Mouse (Mus musculus): ENCODE measurements around the gene Gas2. TPM values are rescaled to one million over a fixed set of nuclear protein-coding genes. Genes with fewer than 3 reads are reported as not detected.

The Gas2 gene
- total and polyA plus RNA-seq, 3 experiments = 2.3 to 4.3 (median 4.3) TPM

- Histone ChIP-seq H3K36me3 (ENCODE audit: control insufficient read depth, insufficient read depth, low read length) (no peaks in the 10 kb centered on the region; the same call in 1 of the 2 replicates), H3K4me1 (ENCODE audit: control insufficient read depth, insufficient read depth, low read length) (peaks cover 4% of the 10 kb centered on the region), H3K9ac (ENCODE audit: low read depth, low read length) (peak within 1 kb of the TSS; percentile 90), H3K4me3 (peak within 1 kb of the TSS; percentile 82), H3K79me2 (replicated peaks; ENCODE audit: control insufficient read depth, insufficient read depth, low read length) (no peaks in the 10 kb centered on the region), H3K27ac (peak within 1 kb of the TSS; percentile 95), H3K27me3 (ENCODE audit: control insufficient read depth, insufficient read depth, low read length) (no peaks in the 10 kb centered on the region)
- WGBS = under 1% methylated on average over 43 of the region's 43 CpGs
- intact Hi-C loops (cut with DNase I) = loop anchor here (2.0 to 5.0 kb wide), 3 partner anchors 17 to 110 kb away; no protein-coding TSS in a partner anchor
- TF ChIP-seq CTCF (IDR thresholded peaks at IDR 0.05) (peak; percentile 5; the same call in 1 of the 2 replicates), EP300 (IDR thresholded peaks at IDR 0.05; ENCODE audit: insufficient read depth, low read depth, low read length) (no peak), POLR2A (IDR thresholded peaks at IDR 0.05; ENCODE audit: insufficient read depth, low read depth, low read length) (peak; percentile 61)
- peak; percentile 98 to 100 for DNase-seq
Observed at GRCm38 (mm10) chr7:51862097-51862492, 280 bp downstream of the Gas2 start, which contains the start of gene Fancf. Fancf (minus strand) TSS chr7:51862267.

GRCm38 (mm10) chr7:51862842-51863241, 1.0 kb downstream of the Gas2 start:
- no peak for TF ChIP-seq POLR2A (IDR thresholded peaks at IDR 0.05; ENCODE audit: insufficient read depth, low read depth, low read length)
- TF ChIP-seq EP300 (IDR thresholded peaks at IDR 0.05; ENCODE audit: insufficient read depth, low read depth, low read length) = no peak
- TF ChIP-seq CTCF (IDR thresholded peaks at IDR 0.05) = no peak
- 52% methylated on average over 3 of the region's 3 CpGs for WGBS
- no peak overlapping the region for H3K9ac ChIP-seq (ENCODE audit: low read depth, low read length)
- H3K4me3 ChIP-seq = peak overlapping the region; percentile 82; the same call in 1 of the 2 replicates
- intact Hi-C loops (cut with DNase I) = loop anchor here (2.0 to 5.0 kb wide), 3 partner anchors 16 to 109 kb away; no protein-coding TSS in a partner anchor
- H3K36me3 ChIP-seq (ENCODE audit: control insufficient read depth, insufficient read depth, low read length) = no peaks in the 10 kb centered on the region; the same call in 1 of the 2 replicates
- no peak for DNase-seq
- H3K27me3 ChIP-seq (ENCODE audit: control insufficient read depth, insufficient read depth, low read length) = no peaks in the 10 kb centered on the region
- no peak overlapping the region for H3K27ac ChIP-seq
- H3K79me2 ChIP-seq (replicated peaks; ENCODE audit: control insufficient read depth, insufficient read depth, low read length) = no peaks in the 10 kb centered on the region
- H3K4me1 ChIP-seq (ENCODE audit: control insufficient read depth, insufficient read depth, low read length) = peaks cover 4% of the 10 kb centered on the region

GRCm38 (mm10) chr7:51865336-51865735, 3.5 kb downstream of the Gas2 start:
- DNase-seq = no peak
- H3K4me3 ChIP-seq = no peak overlapping the region
- H3K9ac ChIP-seq (ENCODE audit: low read depth, low read length) = no peak overlapping the region
- peaks cover 4% of the 10 kb centered on the region for H3K4me1 ChIP-seq (ENCODE audit: control insufficient read depth, insufficient read depth, low read length)
- intact Hi-C loops (cut with DNase I) = no loop called here
- WGBS = 63% methylated on average over 1 of the region's 1 CpGs
- H3K27me3 ChIP-seq (ENCODE audit: control insufficient read depth, insufficient read depth, low read length) = no peaks in the 10 kb centered on the region
- TF ChIP-seq CTCF (IDR thresholded peaks at IDR 0.05) = no peak
- no peaks in the 10 kb centered on the region for H3K36me3 ChIP-seq (ENCODE audit: control insufficient read depth, insufficient read depth, low read length)
- H3K79me2 ChIP-seq (replicated peaks; ENCODE audit: control insufficient read depth, insufficient read depth, low read length) = no peaks in the 10 kb centered on the region
- no peak overlapping the region for H3K27ac ChIP-seq

GRCm38 (mm10) chr7:51867983-51868382, 6.2 kb downstream of the Gas2 start:
- Histone ChIP-seq H3K27ac (no peak overlapping the region), H3K79me2 (replicated peaks; ENCODE audit: control insufficient read depth, insufficient read depth, low read length) (no peaks in the 10 kb centered on the region), H3K4me1 (ENCODE audit: control insufficient read depth, insufficient read depth, low read length) (no peaks in the 10 kb centered on the region), H3K9ac (ENCODE audit: low read depth, low read length) (no peak overlapping the region), H3K27me3 (ENCODE audit: control insufficient read depth, insufficient read depth, low read length) (no peaks in the 10 kb centered on the region), H3K36me3 (ENCODE audit: control insufficient read depth, insufficient read depth, low read length) (no peaks in the 10 kb centered on the region), H3K4me3 (no peak overlapping the region)
- no peak for DNase-seq
- TF ChIP-seq POLR2A (IDR thresholded peaks at IDR 0.05; ENCODE audit: insufficient read depth, low read depth, low read length) (no peak), EP300 (IDR thresholded peaks at IDR 0.05; ENCODE audit: insufficient read depth, low read depth, low read length) (no peak), CTCF (IDR thresholded peaks at IDR 0.05) (no peak)
- intact Hi-C loops (cut with DNase I) = no loop called here
- WGBS = 92% methylated on average over 1 of the region's 1 CpGs

- TF ChIP-seq CTCF (IDR thresholded peaks at IDR 0.05) = no peak
- no peak for TF ChIP-seq POLR2A (IDR thresholded peaks at IDR 0.05; ENCODE audit: insufficient read depth, low read depth, low read length)
- no peak for TF ChIP-seq EP300 (IDR thresholded peaks at IDR 0.05; ENCODE audit: insufficient read depth, low read depth, low read length)
- H3K27ac ChIP-seq = no peak overlapping the region
- H3K4me3 ChIP-seq = no peak overlapping the region
- H3K79me2 ChIP-seq (replicated peaks; ENCODE audit: control insufficient read depth, insufficient read depth, low read length) = no peaks in the 10 kb centered on the region
- H3K27me3 ChIP-seq (ENCODE audit: control insufficient read depth, insufficient read depth, low read length) = no peaks in the 10 kb centered on the region
- H3K36me3 ChIP-seq (ENCODE audit: control insufficient read depth, insufficient read depth, low read length) = no peaks in the 10 kb centered on the region
- H3K9ac ChIP-seq (ENCODE audit: low read depth, low read length) = no peak overlapping the region
- intact Hi-C loops (cut with DNase I) = no loop called here
- H3K4me1 ChIP-seq (ENCODE audit: control insufficient read depth, insufficient read depth, low read length) = no peaks in the 10 kb centered on the region
- DNase-seq = no peak
- WGBS = 85% methylated on average over 1 of the region's 1 CpGs
Observed at GRCm38 (mm10) chr7:51872041-51872440, 10.2 kb downstream of the Gas2 start.

GRCm38 (mm10) chr7:51872597-51872996, 10.8 kb downstream of the Gas2 start:
- TF ChIP-seq EP300 (IDR thresholded peaks at IDR 0.05; ENCODE audit: insufficient read depth, low read depth, low read length) (no peak), POLR2A (IDR thresholded peaks at IDR 0.05; ENCODE audit: insufficient read depth, low read depth, low read length) (no peak), CTCF (IDR thresholded peaks at IDR 0.05) (no peak)
- no peaks in the 10 kb centered on the region for H3K4me1 ChIP-seq (ENCODE audit: control insufficient read depth, insufficient read depth, low read length)
- H3K79me2 ChIP-seq (replicated peaks; ENCODE audit: control insufficient read depth, insufficient read depth, low read length) = no peaks in the 10 kb centered on the region
- no peaks in the 10 kb centered on the region for H3K36me3 ChIP-seq (ENCODE audit: control insufficient read depth, insufficient read depth, low read length)
- no peak for DNase-seq
- no peak overlapping the region for H3K27ac ChIP-seq
- no peak overlapping the region for H3K4me3 ChIP-seq
- intact Hi-C loops (cut with DNase I) = no loop called here
- H3K9ac ChIP-seq (ENCODE audit: low read depth, low read length) = no peak overlapping the region
- H3K27me3 ChIP-seq (ENCODE audit: control insufficient read depth, insufficient read depth, low read length) = no peaks in the 10 kb centered on the region
